Mouse (Mus musculus): ENCODE measurements around the gene Acss1. TPM values are rescaled to one million over a fixed set of nuclear protein-coding genes. Genes with fewer than 3 reads are reported as not detected.

The Acss1 gene
- polyA plus RNA-seq, 1 experiment from 2014 or later = 13.4 TPM

GRCm38 (mm10) chr2:150602166-150602565 is 66.1 kb downstream of the Acss1 start:
- Histone ChIP-seq H3K4me3 (ENCODE audit: low read depth, low read length) (no peak overlapping the region), H3K36me3 (ENCODE audit: insufficient read depth, low read length) (no peaks in the 10 kb centered on the region), H3K27me3 (replicated peaks; ENCODE audit: insufficient read depth, low read length) (no peaks in the 10 kb centered on the region), H3K4me2 (replicated peaks; ENCODE audit: low read depth, low read length) (no peak overlapping the region), H3K4me1 (ENCODE audit: insufficient read depth, low read depth, low read length) (no peaks in the 10 kb centered on the region), H3K27ac (ENCODE audit: low read length) (no peak overlapping the region), H3K9ac (replicated peaks; ENCODE audit: low read depth) (no peak overlapping the region), H3K9me3 (ENCODE audit: low read length) (no peaks in the 10 kb centered on the region)
- DNase-seq (ENCODE audit: low spot score) = no peak
- 84% methylated on average over 2 of the region's 2 CpGs for WGBS
- TF ChIP-seq EP300 (IDR thresholded peaks at IDR 0.05) = no peak
- no peak for ATAC-seq

GRCm38 (mm10) chr2:150600263-150600662 is 68.0 kb downstream of the Acss1 start:
- Histone ChIP-seq H3K9ac (replicated peaks; ENCODE audit: low read depth) (no peak overlapping the region), H3K4me1 (ENCODE audit: insufficient read depth, low read depth, low read length) (no peaks in the 10 kb centered on the region), H3K27ac (ENCODE audit: low read length) (no peak overlapping the region), H3K4me2 (replicated peaks; ENCODE audit: low read depth, low read length) (no peak overlapping the region), H3K9me3 (ENCODE audit: low read length) (no peaks in the 10 kb centered on the region), H3K27me3 (replicated peaks; ENCODE audit: insufficient read depth, low read length) (no peaks in the 10 kb centered on the region), H3K36me3 (ENCODE audit: insufficient read depth, low read length) (no peaks in the 10 kb centered on the region), H3K4me3 (ENCODE audit: low read depth, low read length) (no peak overlapping the region)
- DNase-seq (ENCODE audit: low spot score) = no peak
- WGBS = 100% methylated on average over 2 of the region's 2 CpGs
- ATAC-seq = no peak
- TF ChIP-seq EP300 (IDR thresholded peaks at IDR 0.05) = no peak
- TF ChIP-seq CTCF (IDR thresholded peaks at IDR 0.05) = no peak

DNA sequence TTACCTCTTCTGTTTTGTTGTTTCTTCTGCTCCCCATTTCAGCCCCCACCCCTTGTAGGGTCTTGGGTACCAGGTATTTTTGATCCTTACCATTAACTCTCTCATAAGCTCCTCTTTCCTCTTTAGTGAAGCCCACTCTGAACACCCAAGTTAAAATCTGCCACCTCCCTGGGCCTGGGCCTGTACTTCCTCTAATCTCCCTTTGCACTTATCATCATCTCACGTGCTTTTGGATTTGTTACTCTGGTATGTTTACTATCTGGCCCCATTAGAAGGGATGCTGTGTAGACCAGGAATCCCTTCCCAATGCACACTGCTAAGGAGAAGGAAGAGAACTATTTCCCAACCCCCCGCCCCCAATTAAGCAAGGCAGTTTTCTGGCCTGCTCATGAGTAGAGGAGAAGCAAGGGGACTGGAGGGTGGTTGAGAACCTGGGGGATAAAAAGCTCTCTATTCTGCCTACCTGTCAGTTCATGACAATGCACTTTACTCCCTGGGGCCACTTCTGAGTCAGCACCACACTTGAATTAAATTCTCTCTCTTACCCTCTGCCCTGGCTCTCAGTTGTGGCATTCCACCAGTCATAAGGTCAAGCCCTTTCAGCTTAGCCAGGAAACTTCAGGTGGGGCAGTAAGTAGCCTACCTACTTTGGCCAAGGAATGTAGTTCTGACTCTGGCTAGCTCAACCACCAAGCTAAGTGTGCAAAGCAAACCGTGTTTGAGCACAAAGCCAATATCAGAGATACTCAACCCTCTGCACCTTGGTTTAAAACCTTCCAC is 72.7 kb downstream of the Acss1 start:
- H3K27ac ChIP-seq (ENCODE audit: low read length) = no peak overlapping the region
- H3K4me1 ChIP-seq (ENCODE audit: insufficient read depth, low read depth, low read length) = no peaks in the 10 kb centered on the region
- no peak overlapping the region for H3K9ac ChIP-seq (replicated peaks; ENCODE audit: low read depth)
- H3K27me3 ChIP-seq (replicated peaks; ENCODE audit: insufficient read depth, low read length) = no peaks in the 10 kb centered on the region
- no peak overlapping the region for H3K4me3 ChIP-seq (ENCODE audit: low read depth, low read length)
- peak; percentile 58 for DNase-seq (ENCODE audit: low spot score)
- H3K4me2 ChIP-seq (replicated peaks; ENCODE audit: low read depth, low read length) = no peak overlapping the region
- H3K36me3 ChIP-seq (ENCODE audit: insufficient read depth, low read length) = no peaks in the 10 kb centered on the region; the same call in 1 of the 2 replicates
- WGBS = 73% methylated on average over 3 of the region's 3 CpGs
- H3K9me3 ChIP-seq (ENCODE audit: low read length) = no peaks in the 10 kb centered on the region
- ATAC-seq = peak; percentile 84
- TF ChIP-seq CTCF (IDR thresholded peaks at IDR 0.05) (no peak), EP300 (IDR thresholded peaks at IDR 0.05) (no peak)

GRCm38 (mm10) chr2:150589076-150589475 is 79.2 kb downstream of the Acss1 start:
- H3K4me3 ChIP-seq (ENCODE audit: low read depth, low read length) = no peak overlapping the region
- H3K4me2 ChIP-seq (replicated peaks; ENCODE audit: low read depth, low read length) = no peak overlapping the region
- TF ChIP-seq CTCF (IDR thresholded peaks at IDR 0.05) = no peak
- TF ChIP-seq EP300 (IDR thresholded peaks at IDR 0.05) = no peak
- no peaks in the 10 kb centered on the region for H3K9me3 ChIP-seq (ENCODE audit: low read length)
- no peak overlapping the region for H3K27ac ChIP-seq (ENCODE audit: low read length)
- 77% methylated on average over 11 of the region's 11 CpGs for WGBS
- peaks cover 24% of the 10 kb centered on the region; the same call in 1 of the 2 replicates for H3K36me3 ChIP-seq (ENCODE audit: insufficient read depth, low read length)
- ATAC-seq (no peak), DNase-seq (ENCODE audit: low spot score) (no peak)
- H3K27me3 ChIP-seq (replicated peaks; ENCODE audit: insufficient read depth, low read length) = no peaks in the 10 kb centered on the region
- H3K4me1 ChIP-seq (ENCODE audit: insufficient read depth, low read depth, low read length) = no peaks in the 10 kb centered on the region
- H3K9ac ChIP-seq (replicated peaks; ENCODE audit: low read depth) = no peak overlapping the region

- TF ChIP-seq CTCF (IDR thresholded peaks at IDR 0.05) (no peak), EP300 (IDR thresholded peaks at IDR 0.05) (no peak)
- DNase-seq (ENCODE audit: low spot score) = no peak
- Histone ChIP-seq H3K27ac (ENCODE audit: low read length) (no peak overlapping the region), H3K9ac (replicated peaks; ENCODE audit: low read depth) (no peak overlapping the region), H3K4me1 (ENCODE audit: insufficient read depth, low read depth, low read length) (no peaks in the 10 kb centered on the region), H3K4me2 (replicated peaks; ENCODE audit: low read depth, low read length) (no peak overlapping the region), H3K36me3 (ENCODE audit: insufficient read depth, low read length) (0 out of 2 replicates have a peak, but pooled peaks cover 4% of the 10 kb centered on the region), H3K4me3 (ENCODE audit: low read depth, low read length) (no peak overlapping the region), H3K27me3 (replicated peaks; ENCODE audit: insufficient read depth, low read length) (no peaks in the 10 kb centered on the region), H3K9me3 (ENCODE audit: low read length) (no peaks in the 10 kb centered on the region)
- WGBS = 60% methylated on average over 1 of the region's 1 CpGs
- ATAC-seq = no peak
These were observed 88.7 kb downstream of the Acss1 start for GRCm38 (mm10) chr2:150579628-150580027.

DNA sequence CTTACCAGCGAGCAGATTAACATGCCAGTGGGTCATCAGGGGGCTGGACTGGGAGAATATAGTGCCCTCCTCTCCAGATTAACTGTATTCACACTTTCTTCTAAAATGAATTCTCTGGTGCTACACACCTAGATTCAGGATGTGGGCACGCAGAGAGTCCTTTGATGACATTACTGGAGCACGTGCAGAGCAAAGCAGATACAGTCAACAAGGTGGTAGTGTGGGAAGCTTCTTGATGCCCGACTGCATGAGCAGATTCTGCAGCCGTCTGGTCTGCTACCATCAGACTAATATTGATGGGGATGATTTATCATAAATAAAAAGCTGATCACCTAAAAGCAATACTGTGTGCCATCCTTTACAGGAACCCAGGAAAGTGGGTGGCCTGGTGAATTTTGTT is 89.7 kb downstream of the Acss1 start:
- DNase-seq (ENCODE audit: low spot score) (no peak), ATAC-seq (no peak)
- TF ChIP-seq CTCF (IDR thresholded peaks at IDR 0.05) = no peak
- Histone ChIP-seq H3K27ac (ENCODE audit: low read length) (no peak overlapping the region), H3K9me3 (ENCODE audit: low read length) (no peaks in the 10 kb centered on the region), H3K4me3 (ENCODE audit: low read depth, low read length) (no peak overlapping the region), H3K27me3 (replicated peaks; ENCODE audit: insufficient read depth, low read length) (no peaks in the 10 kb centered on the region), H3K36me3 (ENCODE audit: insufficient read depth, low read length) (no peaks in the 10 kb centered on the region), H3K4me2 (replicated peaks; ENCODE audit: low read depth, low read length) (no peak overlapping the region), H3K9ac (replicated peaks; ENCODE audit: low read depth) (no peak overlapping the region), H3K4me1 (ENCODE audit: insufficient read depth, low read depth, low read length) (no peaks in the 10 kb centered on the region)
- 85% methylated on average over 5 of the region's 5 CpGs for WGBS
